Mouse (Mus musculus) embryonic fibroblast, embryonic 13.5 days (primary cell): ENCODE results near the gene Ccdc142.

ENCODE experiments used
- CTCF ChIP-seq: IDR thresholded peaks from 2 replicates; pipeline ENCODE4 v1.5.1; 2011; ENCODE audit warnings: mild to moderate bottlenecking, control low read depth, low read length, moderate library complexity, borderline replicate concordance; ENCODE audit not compliant: insufficient read depth
- POLR2A ChIP-seq: IDR thresholded peaks from 2 replicates; pipeline ENCODE4 v1.6.1; 2011; ENCODE audit warnings: low read depth, mild to moderate bottlenecking, control low read depth, low read length, moderate library complexity

- TF ChIP-seq POLR2A (no peak), CTCF (no peak)
Observed at GRCm38 (mm10) chr6:83121863-83122710, 20.7 kb downstream of the Ccdc142 start.
